Mouse (Mus musculus) hindbrain, postnatal 0 days (tissue): ENCODE measurements around the gene Tcte1. TPM values are rescaled to one million over a fixed set of nuclear protein-coding genes. Genes with fewer than 3 reads are reported as not detected.

Experiments used
- ATAC-seq: fragments of 200-750 bp; cut with Nextera tagmentation; 2 replicates; pipeline ENCODE4 v1.8.0; 2017; ENCODE audit warnings: mild to moderate bottlenecking, moderate TSS enrichment, moderate library complexity
- DNase-seq: peaks from one replicate; pipeline ENCODE4 v3.0.0-alpha.2; 2015; ENCODE audit warnings: low spot score
- H3K27ac ChIP-seq: fragments of 300-500 bp; sonication (generic); 2 replicates; pipeline ENCODE4 v1.5.1; 2014; ENCODE audit warnings: mild to moderate bottlenecking
- H3K27me3 ChIP-seq: fragments of 300-500 bp; sonication (generic); 2 replicates; pipeline ENCODE4 v1.6.1; 2014; ENCODE audit warnings: low read length, mixed read lengths; ENCODE audit not compliant: insufficient read depth
- H3K36me3 ChIP-seq: fragments of 300-500 bp; sonication (generic); 2 replicates; pipeline ENCODE4 v1.6.1; 2014; ENCODE audit warnings: low read length, mixed read lengths; ENCODE audit not compliant: insufficient read depth
- H3K4me1 ChIP-seq: fragments of 300-500 bp; sonication (generic); 2 replicates; pipeline ENCODE4 v1.6.1; 2014; ENCODE audit warnings: antibody characterized with exemption, low read length, mixed read lengths; ENCODE audit not compliant: insufficient read depth
- H3K4me2 ChIP-seq: fragments of 300-500 bp; sonication (generic); 2 replicates; pipeline ENCODE4 v1.6.1; 2014; ENCODE audit warnings: low read depth, mild to moderate bottlenecking, low read length, moderate library complexity, mixed read lengths
- H3K4me3 ChIP-seq: fragments of 300-500 bp; sonication (generic); 2 replicates; pipeline ENCODE4 v1.5.1; 2014; ENCODE audit warnings: low read length
- H3K9ac ChIP-seq: fragments of 300-500 bp; sonication (generic); replicated peaks from 2 replicates; pipeline ENCODE4 v1.6.1; 2014; ENCODE audit warnings: mild to moderate bottlenecking, low read length, moderate library complexity, mixed read lengths
- H3K9me3 ChIP-seq: fragments of 300-500 bp; sonication (generic); 2 replicates; pipeline ENCODE4 v1.6.1; 2016; ENCODE audit warnings: low read length, mixed read lengths
- CTCF ChIP-seq: IDR thresholded peaks from 2 replicates; pipeline ENCODE4 v1.5.1; 2016; ENCODE audit warnings: antibody characterized with exemption, control low read depth, low read depth
- WGBS: fragments of 180-500 bp; shearing (Covaris S2); extraction: QIAGEN DNeasy Blood & Tissue Kit; methylation state at CpG from one replicate; pipeline ENCODE4 v1.1.7; 2014; 5-methylcytosine and 5-hydroxymethylcytosine counted together
- polyA plus RNA-seq: library from polyadenylated mRNA; unstranded; fragments of >200 nt; fragmentation: Nextera tagmentation; extraction: Ambion mirVana; gene quantifications from 2 replicates; pipeline ENCODE4 v1.2.1, GENCODE M21; 2015
- total RNA-seq: library from RNA; depleted of rRNA; stranded (reverse); fragments of >200 nt; gene quantifications from 2 replicates; pipeline ENCODE4 v1.2.3, GENCODE M21; 2014

Tcte1 gene
- total and polyA plus RNA-seq, 2 experiments from 2014 or later, result 1.5 to 4.3 TPM

DNA sequence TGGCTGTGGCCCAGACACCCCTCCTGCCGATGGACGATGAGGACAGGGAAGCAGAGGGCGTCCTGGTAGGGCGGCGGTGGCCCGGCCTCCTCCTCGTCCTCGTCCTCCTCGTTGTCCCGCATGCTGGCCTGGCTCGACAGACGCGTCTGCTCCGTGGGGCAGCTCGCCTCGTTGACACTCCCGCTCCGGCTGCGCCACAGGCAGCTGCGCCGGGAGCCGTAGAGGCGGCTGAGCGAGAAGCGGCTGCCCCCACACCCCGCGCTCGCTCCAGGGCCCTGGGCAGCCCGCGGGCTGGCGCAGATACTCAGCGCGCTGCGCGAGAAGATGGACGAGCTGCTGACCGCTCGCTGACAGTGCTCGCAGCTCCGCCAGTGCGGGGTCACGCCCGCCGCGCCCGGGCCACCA is 21.6 kb downstream of the Tcte1 start:
- peaks cover 7% of the 10 kb centered on the region; the same call in 1 of the 2 replicates for H3K27me3 ChIP-seq
- H3K36me3 ChIP-seq, result 0 out of 2 replicates have a peak, but pooled peaks cover 2% of the 10 kb centered on the region
- no peak for DNase-seq
- H3K4me3 ChIP-seq, result 0 out of 2 replicates have a peak overlapping the region, but pooled peaks have one; percentile 3
- H3K9ac ChIP-seq, result peak overlapping the region; percentile 13; the same call in 1 of the 2 replicates
- no peak for TF ChIP-seq CTCF
- H3K4me2 ChIP-seq, result peak overlapping the region; percentile 39
- peak overlapping the region; percentile 56 for H3K27ac ChIP-seq
- no peaks in the 10 kb centered on the region for H3K9me3 ChIP-seq
- ATAC-seq, result no peak
- peaks cover 2% of the 10 kb centered on the region; the same call in 1 of the 2 replicates for H3K4me1 ChIP-seq
- WGBS, result 18% methylated on average over 44 of the region's 46 CpGs

DNA sequence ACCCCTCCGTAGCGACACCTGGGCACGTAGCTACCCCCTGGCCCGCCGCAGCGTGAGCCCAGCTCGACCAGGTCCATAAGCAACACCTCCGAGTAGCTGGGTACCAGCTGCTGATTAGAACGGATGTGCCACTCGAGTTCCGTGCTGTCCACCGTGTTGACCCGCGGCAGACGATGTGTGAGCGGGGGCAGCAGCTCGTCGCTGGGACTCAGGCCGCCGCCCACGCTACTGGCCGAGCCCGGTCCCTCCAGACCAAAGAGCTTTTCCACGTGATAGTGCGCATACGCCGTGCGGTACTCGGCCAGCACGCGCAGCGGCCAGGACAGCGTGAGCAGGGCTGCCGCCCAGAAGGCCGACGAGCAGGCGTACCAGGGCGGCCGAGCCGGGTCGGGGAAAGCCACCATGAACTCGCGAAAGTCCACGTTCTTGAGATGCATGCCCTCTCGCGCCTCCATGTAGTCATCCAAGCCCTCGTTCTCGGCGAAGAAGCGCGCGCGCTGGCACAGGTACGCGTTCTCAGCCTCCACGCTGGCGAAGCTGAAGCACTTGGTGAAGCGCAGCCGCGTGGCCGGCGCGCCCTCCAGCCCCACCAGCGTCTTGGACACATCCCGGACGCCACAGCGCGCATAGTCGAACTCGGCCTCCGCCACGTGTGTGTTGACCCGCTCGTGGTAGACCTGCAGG is 22.2 kb downstream of the Tcte1 start:
- no peak for TF ChIP-seq CTCF
- peak overlapping the region; percentile 56; the same call in 1 of the 2 replicates for H3K27ac ChIP-seq
- DNase-seq (no peak), ATAC-seq (no peak)
- 0 out of 2 replicates have a peak overlapping the region, but pooled peaks have one; percentile 3 for H3K4me3 ChIP-seq
- H3K27me3 ChIP-seq, result peaks cover 7% of the 10 kb centered on the region; the same call in 1 of the 2 replicates
- H3K36me3 ChIP-seq, result 0 out of 2 replicates have a peak, but pooled peaks cover 2% of the 10 kb centered on the region
- H3K4me1 ChIP-seq, result peaks cover 2% of the 10 kb centered on the region; the same call in 1 of the 2 replicates
- 14% methylated on average over 74 of the region's 74 CpGs for WGBS
- H3K9ac ChIP-seq, result peak overlapping the region; percentile 13; the same call in 1 of the 2 replicates
- H3K9me3 ChIP-seq, result no peaks in the 10 kb centered on the region
- H3K4me2 ChIP-seq, result peak overlapping the region; percentile 39

DNA sequence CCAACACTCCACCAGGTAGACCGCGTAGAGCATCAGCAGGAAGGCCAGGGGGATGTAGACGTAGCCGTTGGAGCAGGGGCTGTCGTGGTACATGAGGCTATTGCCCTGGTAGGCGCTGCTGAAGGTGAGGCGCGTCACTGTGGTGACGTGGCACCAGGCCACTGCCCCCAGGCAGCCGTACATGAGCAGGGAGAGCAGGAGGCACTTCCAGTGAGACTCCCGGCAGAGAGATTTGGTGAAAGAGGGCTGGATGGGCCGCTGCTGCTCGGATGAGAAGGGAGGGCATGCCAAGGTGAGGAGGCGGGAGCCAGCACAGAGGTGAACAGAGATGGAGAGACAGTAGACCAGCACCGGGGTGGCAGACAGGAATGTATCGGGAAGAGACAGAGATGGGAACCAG is 23.7 kb downstream of the Tcte1 start:
- TF ChIP-seq CTCF, result no peak
- H3K9ac ChIP-seq, result no peak overlapping the region
- H3K4me2 ChIP-seq, result peak overlapping the region; percentile 72; the same call in 1 of the 2 replicates
- H3K4me1 ChIP-seq, result peaks cover 2% of the 10 kb centered on the region; the same call in 1 of the 2 replicates
- no peak overlapping the region for H3K4me3 ChIP-seq
- peaks cover 7% of the 10 kb centered on the region; the same call in 1 of the 2 replicates for H3K27me3 ChIP-seq
- no peak for DNase-seq
- H3K9me3 ChIP-seq, result no peaks in the 10 kb centered on the region
- 62% methylated on average over 16 of the region's 16 CpGs for WGBS
- 0 out of 2 replicates have a peak, but pooled peaks cover 2% of the 10 kb centered on the region for H3K36me3 ChIP-seq
- no peak for ATAC-seq
- no peak overlapping the region for H3K27ac ChIP-seq

DNA sequence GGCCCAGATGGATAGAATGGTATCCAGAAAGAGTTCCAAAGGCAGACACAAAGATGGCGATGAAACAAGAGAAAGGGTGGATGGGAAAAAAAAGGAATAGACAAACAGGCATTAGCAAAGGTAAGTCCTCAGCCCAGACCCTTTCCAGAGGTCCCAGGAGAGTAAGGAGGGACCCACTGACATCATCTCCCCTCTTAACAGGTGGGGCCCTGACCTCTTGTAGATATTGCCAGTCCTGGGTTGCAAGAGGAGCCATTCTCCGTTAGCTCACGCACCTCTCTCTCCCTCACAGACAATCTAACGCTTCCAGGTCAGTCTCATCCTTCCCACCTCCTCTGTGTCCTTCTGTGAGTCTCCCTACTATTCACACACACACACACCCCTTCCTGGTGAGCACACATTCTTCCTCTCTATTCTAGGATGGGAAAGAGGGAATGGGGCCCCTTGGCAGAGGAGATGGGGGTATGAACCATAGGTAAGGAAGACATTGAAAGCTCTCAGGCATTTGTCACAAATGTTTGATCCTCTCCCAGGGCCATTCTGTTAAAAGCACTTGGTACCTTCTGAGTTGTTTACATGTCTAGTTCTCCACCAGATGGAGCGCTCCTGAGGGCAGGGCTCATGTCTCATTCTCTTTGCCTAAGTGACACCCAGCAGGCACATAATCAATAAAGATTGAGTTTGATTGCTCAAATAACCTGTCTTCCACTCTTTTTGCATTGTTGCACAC is 24.4 kb downstream of the Tcte1 start:
- Histone ChIP-seq H3K9ac (peak overlapping the region; percentile 99; the same call in 1 of the 2 replicates), H3K9me3 (no peaks in the 10 kb centered on the region), H3K4me3 (peak overlapping the region; percentile 82), H3K4me2 (peak overlapping the region; percentile 72), H3K4me1 (no peaks in the 10 kb centered on the region; the same call in 1 of the 2 replicates), H3K36me3 (0 out of 2 replicates have a peak, but pooled peaks cover 2% of the 10 kb centered on the region), H3K27ac (peak overlapping the region; percentile 97; the same call in 1 of the 2 replicates), H3K27me3 (peaks cover 7% of the 10 kb centered on the region; the same call in 1 of the 2 replicates)
- WGBS, result 84% methylated on average over 5 of the region's 5 CpGs
- peak; percentile 40 for TF ChIP-seq CTCF
- ATAC-seq (no peak), DNase-seq (no peak)

DNA sequence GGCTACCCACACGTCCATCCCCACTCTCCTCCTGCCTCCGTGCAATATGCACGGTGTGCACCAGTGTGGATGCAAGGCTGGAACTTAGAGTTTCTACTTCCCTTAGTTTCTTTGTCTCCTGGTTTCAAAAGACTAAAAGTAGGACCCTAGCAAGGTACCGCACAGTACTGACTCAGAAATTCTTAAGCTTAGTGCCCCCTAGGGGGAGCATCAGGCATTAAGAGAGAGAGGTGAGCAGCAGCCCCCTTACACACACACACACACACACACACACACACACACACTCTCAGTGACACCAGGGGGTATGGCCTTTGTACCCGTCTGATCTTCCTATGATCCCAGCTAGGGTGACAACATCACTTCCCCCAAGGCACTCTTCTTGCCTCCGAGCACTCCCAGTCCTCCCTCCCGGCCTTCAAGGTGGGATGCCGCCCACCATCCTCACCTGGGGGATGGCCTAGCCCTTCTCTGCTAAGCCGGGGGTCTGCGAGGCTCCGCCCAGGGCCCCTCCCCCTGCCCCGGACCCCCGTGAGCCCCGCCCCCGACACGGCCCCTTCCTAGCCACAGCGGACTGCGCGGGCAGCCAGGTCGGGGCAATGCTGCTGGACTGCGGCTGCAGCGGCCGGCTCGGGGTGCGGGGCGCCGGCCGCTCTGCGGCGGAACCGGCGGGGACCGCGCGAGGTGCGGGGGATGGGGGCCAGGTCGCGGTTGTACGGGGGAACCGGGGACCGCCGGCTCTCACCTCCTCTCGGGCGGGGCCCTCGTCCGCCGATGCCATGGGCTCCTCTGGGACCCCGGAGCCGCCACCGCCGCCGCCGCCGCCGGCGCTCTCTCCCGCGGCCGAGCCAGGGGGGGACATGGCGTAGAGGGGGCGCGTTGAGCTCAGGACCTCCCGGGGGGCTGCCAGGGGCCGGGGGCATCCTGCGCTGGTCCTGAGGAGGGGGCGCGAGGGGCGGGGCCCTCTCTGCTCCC is 25.6 kb downstream of the Tcte1 start:
- Histone ChIP-seq H3K36me3 (0 out of 2 replicates have a peak, but pooled peaks cover 2% of the 10 kb centered on the region), H3K27me3 (peaks cover 7% of the 10 kb centered on the region; the same call in 1 of the 2 replicates), H3K4me1 (no peaks in the 10 kb centered on the region; the same call in 1 of the 2 replicates), H3K4me2 (peak overlapping the region; percentile 72), H3K9ac (peak overlapping the region; percentile 99), H3K27ac (peak overlapping the region; percentile 97), H3K4me3 (peak overlapping the region; percentile 82), H3K9me3 (no peaks in the 10 kb centered on the region)
- peak; percentile 74 for TF ChIP-seq CTCF
- WGBS, result 11% methylated on average over 19 of the region's 68 CpGs
- peak; percentile 77 for ATAC-seq
- DNase-seq, result peak; percentile 85
